26 mouse cellular contexts compared by ENCODE assay signal in the genomic region with DNA sequence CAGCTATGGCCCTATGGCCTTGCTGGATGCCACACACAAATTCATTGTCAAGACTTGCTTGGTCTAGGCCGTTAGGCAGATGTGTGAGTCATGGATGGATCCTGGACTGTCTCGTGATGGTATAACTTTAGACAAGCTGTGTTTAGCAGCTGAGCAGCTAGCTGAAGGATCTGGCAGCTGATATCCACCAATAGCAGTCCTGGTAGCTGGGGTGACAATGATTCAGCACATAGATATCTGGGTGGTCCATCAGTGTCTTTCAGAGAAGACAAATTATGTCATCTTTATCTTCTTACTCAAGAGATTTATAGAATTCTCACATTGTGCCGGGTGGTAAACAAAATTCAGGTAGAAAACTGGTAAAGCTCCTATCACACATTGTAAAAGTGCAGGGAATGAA.
"Had no signal": no experiment of that assay in that cellular context is flagged by ENCODE, and none has a peak within 500 bp of the region (broad histone marks: within the 10 kb centered on the region; RNA-seq: fewer than 3 reads in every experiment).

No protein-coding gene starts in this region.

- H3K9ac ChIP-seq: heart, embryonic 13.5 days; heart, embryonic 15.5 days; hindbrain, embryonic 12.5 days; hindbrain, embryonic 14.5 days; intestine, embryonic 15.5 days; kidney, embryonic 15.5 days; limb, embryonic 12.5 days; liver, embryonic 12.5 days had no signal

- H3K4me3 ChIP-seq: heart, adult 2 months; heart, embryonic 13.5 days; heart, embryonic 15.5 days; hindbrain, embryonic 12.5 days; intestine, embryonic 15.5 days; kidney, embryonic 15.5 days; limb, embryonic 10.5 days; limb, embryonic 12.5 days; liver, embryonic 12.5 days had no signal

- ATAC-seq: hindbrain, embryonic 16.5 days; inflammation-experienced regulatory T-cells, adult 6 months; intestine, embryonic 15.5 days; liver, embryonic 12.5 days had no signal

- DNase-seq: gastrocnemius, postnatal 14 days; gastrocnemius, postnatal 36 days; heart, adult 11 months; heart, adult 2 months; heart, postnatal 14 days; heart, postnatal 36 days; kidney, adult 11 months; kidney, adult 2 months; kidney, adult 9 months; kidney, postnatal 14 days; kidney, postnatal 36 days; layer of hippocampus, adult 9-11 months; layer of hippocampus, postnatal 36 days had no signal

- H3K36me3 ChIP-seq: heart, embryonic 13.5 days; heart, embryonic 15.5 days; hindbrain, embryonic 12.5 days; intestine, embryonic 15.5 days; kidney, embryonic 15.5 days; limb, embryonic 10.5 days; limb, embryonic 12.5 days; liver, embryonic 12.5 days had no signal

- H3K4me1 ChIP-seq: heart, embryonic 13.5 days; heart, embryonic 15.5 days; hindbrain, embryonic 12.5 days; intestine, embryonic 15.5 days; kidney, embryonic 15.5 days; limb, embryonic 10.5 days; limb, embryonic 12.5 days; liver, embryonic 12.5 days had no signal

- H3K27me3 ChIP-seq: heart, embryonic 13.5 days; heart, embryonic 15.5 days; hindbrain, embryonic 12.5 days; intestine, embryonic 15.5 days; kidney, embryonic 15.5 days; limb, embryonic 12.5 days; liver, embryonic 12.5 days had no signal

- H3K9me3 ChIP-seq: heart, embryonic 13.5 days; heart, embryonic 15.5 days; hindbrain, embryonic 12.5 days; intestine, embryonic 15.5 days; kidney, embryonic 15.5 days; limb, embryonic 10.5 days; limb, embryonic 12.5 days; liver, embryonic 12.5 days had no signal

- H3K27ac ChIP-seq: heart, adult 2 months; heart, embryonic 13.5 days; heart, embryonic 15.5 days; hindbrain, embryonic 12.5 days; hindbrain, embryonic 14.5 days; intestine, embryonic 15.5 days; kidney, embryonic 15.5 days; kidney, postnatal 0 days; limb, embryonic 10.5 days; limb, embryonic 12.5 days; liver, embryonic 12.5 days had no signal

- H3K4me2 ChIP-seq: heart, embryonic 11.5 days; heart, embryonic 13.5 days; heart, embryonic 15.5 days; hindbrain, embryonic 12.5 days; hindbrain, embryonic 14.5 days; intestine, embryonic 15.5 days; kidney, embryonic 15.5 days; limb, embryonic 12.5 days; liver, embryonic 12.5 days had no signal
